Mouse (Mus musculus): ENCODE measurements around the gene Large2.
"Not testable (repeated sequence)": the region's sequence is repeated elsewhere in the genome, so short reads cannot be mapped to it uniquely, and the experiment has no call there.

Large2 gene

DNA sequence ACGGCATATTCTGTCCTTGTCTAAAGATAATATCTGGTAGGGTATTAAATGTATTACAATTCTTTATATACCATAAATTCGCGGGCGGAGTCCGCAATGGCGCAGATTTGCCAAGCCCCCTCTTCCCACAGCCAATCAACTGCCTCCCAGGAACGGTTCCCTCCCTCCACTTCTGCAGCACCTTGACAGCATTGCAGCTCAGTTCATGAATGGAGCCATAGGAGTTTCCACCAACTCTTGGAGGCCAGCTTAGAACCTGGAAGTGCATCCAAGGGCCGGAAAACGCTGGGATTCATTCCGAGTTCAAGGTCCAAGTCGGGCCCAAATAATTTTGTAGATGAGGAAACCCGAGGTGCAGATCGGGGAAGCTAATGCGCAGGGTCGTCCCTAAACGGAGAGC is at the start of gene Large2, which contains the start of gene Pex16:
Large2 (minus strand) TSS at position 356 of the 400 bp plus-strand sequence.
Pex16 (plus strand) TSS at position 163 of the 400 bp plus-strand sequence.
- DNase-seq (ENCODE audit: low spot score) = no peak

DNA sequence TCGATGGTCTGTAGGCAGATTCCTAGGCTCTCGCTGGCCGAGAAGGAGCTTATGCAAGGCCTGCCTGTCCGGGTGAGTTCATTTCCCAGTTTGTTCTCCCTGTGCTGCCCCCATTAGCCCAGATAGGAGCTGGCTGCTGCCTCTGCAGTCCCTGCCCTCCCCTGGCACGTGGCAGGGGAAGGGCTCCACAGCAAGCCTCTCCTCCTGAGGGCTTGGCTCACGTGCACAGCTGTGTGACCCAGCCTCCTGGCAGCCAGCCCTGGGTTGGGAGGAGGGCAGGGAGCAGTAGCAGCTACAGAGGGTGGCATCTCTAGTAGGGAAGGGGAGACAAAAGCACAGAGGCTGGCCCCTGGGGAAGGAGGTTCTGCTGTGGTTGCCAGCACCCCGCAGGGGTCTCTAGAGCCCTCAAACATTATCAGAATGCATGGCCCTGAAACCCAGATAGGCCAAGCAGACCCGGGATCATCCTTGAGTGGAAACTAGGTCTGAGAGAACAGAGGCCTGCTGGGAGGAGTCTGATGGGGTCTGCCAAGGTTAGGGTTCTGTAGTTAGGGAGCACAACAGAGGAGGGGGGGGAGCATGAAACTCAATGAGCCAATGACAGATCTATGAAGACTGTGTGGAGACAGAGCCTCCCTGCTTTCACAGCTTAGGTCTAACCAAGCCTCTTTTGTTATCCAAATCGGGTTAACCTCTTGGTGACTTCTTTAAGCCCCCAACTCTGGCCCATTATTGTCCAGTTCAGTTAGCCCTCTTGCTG is 49.2 kb upstream of the Large2 start:
- DNase-seq (ENCODE audit: low spot score) = peak; percentile 88

GRCm38 (mm10) chr2:92423156-92423555 is 48.5 kb upstream of the Large2 start:
- no peak for DNase-seq (ENCODE audit: low spot score)

DNA sequence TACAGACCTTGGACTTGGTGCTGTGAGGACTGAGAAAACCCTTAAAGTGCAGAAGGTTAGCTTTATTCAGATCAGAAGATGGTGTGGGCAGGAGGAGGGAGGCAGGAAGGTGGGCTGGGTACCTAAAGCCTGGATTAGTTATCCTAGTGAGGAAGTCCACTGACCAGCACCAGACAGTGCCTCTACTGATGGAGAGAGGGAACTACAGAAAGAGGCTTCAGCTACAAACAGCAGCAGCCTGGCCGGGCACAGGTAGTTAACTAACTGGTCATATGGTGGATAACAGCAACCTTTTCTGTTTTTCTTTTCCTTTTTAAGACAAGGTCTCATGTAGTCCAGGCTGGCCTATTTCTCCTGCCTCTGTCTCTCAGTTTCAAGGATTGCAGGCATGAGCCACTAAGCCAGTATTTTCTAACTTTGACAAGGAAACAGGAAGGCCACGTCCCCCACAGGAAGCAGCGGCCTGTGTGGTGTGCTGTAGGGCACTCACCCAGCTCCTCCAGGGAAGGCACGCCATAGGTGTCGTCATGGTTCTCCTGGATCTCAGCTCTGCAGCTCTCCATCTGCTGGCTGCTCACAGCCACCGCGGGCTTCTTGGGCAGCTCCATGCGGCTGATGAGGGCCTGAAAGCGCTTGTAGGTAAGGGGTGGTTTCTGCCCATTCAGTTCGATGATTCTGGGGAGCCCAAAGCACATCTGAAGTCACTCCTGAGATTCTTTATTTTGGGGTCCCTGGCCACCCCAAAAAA is 47.9 kb upstream of the Large2 start:
- no peak for DNase-seq (ENCODE audit: low spot score)

DNA sequence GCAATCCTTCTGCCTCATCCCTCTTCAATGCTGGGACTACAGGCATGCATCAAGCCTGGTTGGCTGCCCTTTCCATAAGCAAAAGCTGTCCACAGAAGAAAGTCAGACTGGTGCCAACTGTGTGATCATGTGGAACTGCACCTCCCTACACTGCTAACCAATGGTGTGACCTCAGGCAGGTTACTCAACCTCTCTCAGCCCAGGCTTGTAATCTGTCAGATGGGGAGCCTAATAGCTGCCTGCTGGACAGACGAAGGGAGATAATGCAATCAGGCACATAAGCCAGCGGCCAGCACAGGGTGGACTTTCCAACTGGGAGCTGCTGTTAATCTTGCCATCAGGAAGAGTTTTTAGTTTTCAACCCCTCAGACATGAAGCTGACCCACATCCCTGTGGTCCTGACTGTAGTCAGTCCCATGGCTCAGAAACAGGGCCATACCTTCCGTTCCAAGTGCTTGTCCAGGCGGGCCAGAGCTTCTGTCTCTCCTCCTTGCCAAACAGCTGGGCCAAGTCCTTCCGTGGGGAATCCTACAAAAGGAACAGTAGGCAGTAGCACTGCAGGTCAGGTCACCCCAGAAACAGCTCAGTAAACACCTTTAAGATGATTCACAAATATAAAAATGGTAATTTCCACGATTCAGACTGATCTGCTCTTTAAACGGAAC is 47.2 kb upstream of the Large2 start:
- DNase-seq (ENCODE audit: low spot score) = no peak

DNA sequence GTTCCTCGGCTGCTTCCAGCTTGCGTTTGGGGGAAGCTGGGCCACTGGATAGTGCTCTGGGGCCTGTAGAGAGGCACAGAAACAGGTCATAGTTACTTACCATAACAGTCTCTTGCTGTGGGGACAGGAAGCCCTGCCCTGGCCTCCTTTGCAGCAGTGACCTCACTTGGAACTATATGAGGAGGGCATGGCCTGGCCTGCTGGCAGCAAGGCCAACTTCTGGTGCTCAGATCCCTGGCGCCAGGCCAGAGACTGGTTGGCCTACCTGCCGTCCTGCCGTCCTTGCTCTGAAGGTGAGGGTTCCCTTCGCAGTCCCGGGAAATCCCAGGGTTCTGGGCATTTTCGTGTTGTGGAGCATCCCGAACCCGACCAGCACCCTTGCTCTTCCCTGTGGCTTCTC is 37.0 kb upstream of the Large2 start:
- no peak for DNase-seq (ENCODE audit: low spot score)

GRCm38 (mm10) chr2:92408309-92409045 is 33.8 kb upstream of the Large2 start:
- DNase-seq (ENCODE audit: low spot score) = no peak

DNA sequence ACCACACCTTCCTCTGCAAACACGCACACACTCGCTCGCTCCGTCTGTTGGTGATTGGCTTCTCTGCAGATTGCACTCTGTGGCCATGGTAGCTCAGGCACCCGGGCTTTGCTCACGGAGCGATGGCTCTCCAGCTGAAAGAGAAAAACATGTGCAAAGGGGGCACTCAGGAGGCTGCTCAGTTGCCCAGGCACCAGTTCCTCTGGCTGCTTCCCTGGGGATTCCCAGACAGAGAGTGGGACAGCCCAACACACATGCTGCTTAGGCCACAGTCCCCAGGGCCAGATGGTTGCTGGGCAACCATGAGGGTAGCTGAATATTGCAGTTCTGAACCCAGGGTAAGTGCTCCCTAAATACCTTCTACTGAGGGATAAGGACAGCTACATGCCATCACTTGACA is 31.0 kb upstream of the Large2 start:
- no peak for DNase-seq (ENCODE audit: low spot score)

- no peak for DNase-seq (ENCODE audit: low spot score)
These were observed 30.1 kb upstream of the Large2 start for GRCm38 (mm10) chr2:92404737-92405136.

DNA sequence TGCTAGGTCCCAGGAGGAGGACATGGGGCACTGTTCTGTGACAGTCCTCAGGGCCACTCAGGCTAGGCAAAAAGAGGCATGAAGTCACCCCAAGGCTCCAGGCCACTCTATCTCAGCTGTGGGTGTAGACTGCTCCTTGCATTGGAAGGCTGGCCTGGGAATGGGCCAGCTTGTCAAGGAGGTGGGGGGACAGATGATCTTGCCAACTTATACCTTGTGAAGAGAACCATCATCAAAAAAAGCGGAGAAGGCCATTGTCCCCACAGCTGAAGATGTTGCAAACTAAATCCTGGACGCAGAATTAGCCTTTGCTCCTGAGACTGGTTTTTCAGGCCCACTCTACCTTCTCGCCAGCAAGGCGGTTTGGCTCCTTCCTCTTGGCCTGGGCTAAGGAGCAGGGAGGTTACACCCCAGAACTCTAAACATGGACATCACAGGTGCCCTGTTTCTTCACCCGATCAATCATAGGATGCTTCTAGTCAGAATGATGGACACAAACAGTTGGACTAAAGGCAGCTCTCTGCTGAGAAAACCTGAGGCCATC is 29.2 kb upstream of the Large2 start:
- DNase-seq (ENCODE audit: low spot score) = no peak

GRCm38 (mm10) chr2:92402591-92403326 is 28.1 kb upstream of the Large2 start:
- no peak for DNase-seq (ENCODE audit: low spot score)

- DNase-seq (ENCODE audit: low spot score) = no peak
These were observed 26.5 kb upstream of the Large2 start, which contains the start of gene Mapk8ip1 for GRCm38 (mm10) chr2:92401091-92401561. Mapk8ip1 (minus strand) TSS chr2:92401263.

GRCm38 (mm10) chr2:92400682-92401081 is 26.0 kb upstream of the Large2 start:
- no peak for DNase-seq (ENCODE audit: low spot score)

GRCm38 (mm10) chr2:92399877-92400276 is 25.2 kb upstream of the Large2 start:
- not testable (repeated sequence) for DNase-seq (ENCODE audit: low spot score)

- no peak for DNase-seq (ENCODE audit: low spot score)
These were observed 22.8 kb upstream of the Large2 start for GRCm38 (mm10) chr2:92397436-92397835.

- DNase-seq (ENCODE audit: low spot score) = no peak
These were observed 20.9 kb upstream of the Large2 start for GRCm38 (mm10) chr2:92395535-92395934.

GRCm38 (mm10) chr2:92392318-92393264 is 17.9 kb upstream of the Large2 start:
- DNase-seq (ENCODE audit: low spot score) = no peak

DNA sequence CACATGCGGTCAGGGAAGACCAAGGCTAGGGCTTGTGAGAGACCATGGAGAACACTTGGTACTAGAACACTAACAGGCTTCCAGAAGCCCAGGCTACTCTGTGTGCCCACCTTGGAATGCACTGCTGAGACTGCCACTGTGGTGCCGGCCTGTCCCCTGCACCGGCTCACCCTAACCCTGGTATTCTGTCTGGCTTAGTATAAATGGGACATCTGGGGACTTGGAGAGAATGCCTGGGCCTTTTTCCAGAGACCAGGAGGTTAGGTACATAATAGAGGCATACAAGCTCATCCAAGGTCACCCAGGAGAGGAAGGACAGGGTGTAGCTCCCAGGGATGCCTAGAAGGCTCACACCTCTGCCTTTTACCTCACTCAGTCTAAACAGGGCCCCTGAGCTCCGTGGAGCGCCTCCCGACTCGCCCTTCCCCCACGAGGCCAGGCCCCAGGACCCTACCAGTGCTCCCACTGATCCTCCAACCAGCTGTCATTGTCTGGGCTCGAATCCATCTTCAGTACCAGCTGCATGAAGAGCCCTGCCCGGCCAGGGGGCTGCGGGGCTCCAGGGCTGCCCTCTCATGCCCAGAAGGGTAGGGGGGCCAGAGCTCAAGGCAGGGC is 17.1 kb upstream of the Large2 start:
- DNase-seq (ENCODE audit: low spot score) = no peak

GRCm38 (mm10) chr2:92391116-92391515 is 16.4 kb upstream of the Large2 start:
- no peak for DNase-seq (ENCODE audit: low spot score)
